Mouse (Mus musculus) embryonic facial prominence, embryonic 13.5 days (tissue): ENCODE data around the gene Dnajc10. TPM values are rescaled to one million over a fixed set of nuclear protein-coding genes. Genes with fewer than 3 reads are reported as not detected.

Source experiments
- ATAC-seq: fragments of 200-750 bp; cut with Nextera tagmentation; 2 replicates; pipeline ENCODE4 v1.8.0; 2017; ENCODE audit warnings: low read depth; ENCODE audit not compliant: insufficient number of reproducible peaks, insufficient read depth, low FRiP score, low TSS enrichment
- H3K27ac ChIP-seq: fragments of 300-500 bp; sonication (generic); 2 replicates; pipeline ENCODE4 v1.5.1; 2015; ENCODE audit warnings: moderate library complexity, mild to moderate bottlenecking, inconsistent platforms
- H3K27me3 ChIP-seq: fragments of 300-500 bp; sonication (generic); 2 replicates; pipeline ENCODE4 v1.6.1; 2015; ENCODE audit warnings: mild to moderate bottlenecking, inconsistent platforms
- H3K36me3 ChIP-seq: fragments of 300-500 bp; sonication (generic); 2 replicates; pipeline ENCODE4 v1.6.1; 2015; ENCODE audit warnings: mild to moderate bottlenecking, inconsistent platforms
- H3K4me1 ChIP-seq: fragments of 300-500 bp; sonication (generic); 2 replicates; pipeline ENCODE4 v1.6.1; 2015; ENCODE audit warnings: inconsistent platforms
- H3K4me2 ChIP-seq: fragments of 300-500 bp; sonication (generic); 2 replicates; pipeline ENCODE4 v1.6.1; 2015; ENCODE audit warnings: moderate library complexity, mild to moderate bottlenecking, inconsistent platforms
- H3K4me3 ChIP-seq: fragments of 300-500 bp; sonication (generic); 2 replicates; pipeline ENCODE4 v1.5.1; 2015; ENCODE audit warnings: mild to moderate bottlenecking, inconsistent platforms
- H3K9ac ChIP-seq: fragments of 300-500 bp; sonication (generic); 2 replicates; pipeline ENCODE4 v1.6.1; 2015; ENCODE audit warnings: mild to moderate bottlenecking, inconsistent platforms
- H3K9me3 ChIP-seq: fragments of 300-500 bp; sonication (generic); 2 replicates; pipeline ENCODE4 v1.6.1; 2016; ENCODE audit warnings: inconsistent platforms
- WGBS: fragments of 180-500 bp; shearing (Covaris S2); methylation state at CpG from one replicate; pipeline ENCODE4 v1.1.7; 2015; ENCODE audit warnings: mixed read lengths; 5-methylcytosine and 5-hydroxymethylcytosine counted together
- polyA plus RNA-seq: library from polyadenylated mRNA; unstranded; fragments of >200 nt; fragmentation: Nextera tagmentation; extraction: Ambion mirVana; gene quantifications from 2 replicates; pipeline ENCODE4 v1.2.1, GENCODE M21; 2015

Dnajc10 gene
- 83.1 and 86.6 TPM in 2 replicates for polyA plus RNA-seq

GRCm38 (mm10) chr2:80315242-80316161 lies at the start of gene Dnajc10:
Gene Dnajc10, plus strand, starts transcription at chr2:80315466.
- Histone ChIP-seq H3K27me3 (no peaks in the 10 kb centered on the region), H3K27ac (peak within 1 kb of the TSS; percentile 94), H3K9ac (peak within 1 kb of the TSS; percentile 96), H3K36me3 (peaks cover 13% of the 10 kb centered on the region), H3K4me2 (peak within 1 kb of the TSS; percentile 71), H3K4me1 (peaks cover 10% of the 10 kb centered on the region), H3K4me3 (peak within 1 kb of the TSS; percentile 86), H3K9me3 (no peaks in the 10 kb centered on the region)
- ATAC-seq, result peak; percentile 89
- under 1% methylated on average over 69 of the region's 72 CpGs for WGBS

- H3K4me1 ChIP-seq, result no peaks in the 10 kb centered on the region
- no peak overlapping the region for H3K4me3 ChIP-seq
- H3K27ac ChIP-seq, result no peak overlapping the region
- peak overlapping the region; percentile 42 for H3K4me2 ChIP-seq
- H3K9ac ChIP-seq, result no peak overlapping the region
- H3K27me3 ChIP-seq, result no peaks in the 10 kb centered on the region
- no peaks in the 10 kb centered on the region for H3K36me3 ChIP-seq
- 17% methylated on average over 11 of the region's 11 CpGs for WGBS
- no peak for ATAC-seq
- no peaks in the 10 kb centered on the region for H3K9me3 ChIP-seq
These were observed 48.4 kb upstream of the Dnajc10 start for GRCm38 (mm10) chr2:80266894-80267293.

- Histone ChIP-seq H3K4me1 (no peaks in the 10 kb centered on the region), H3K4me3 (no peak overlapping the region), H3K4me2 (no peak overlapping the region), H3K9me3 (no peaks in the 10 kb centered on the region), H3K9ac (no peak overlapping the region), H3K27me3 (no peaks in the 10 kb centered on the region), H3K27ac (no peak overlapping the region), H3K36me3 (no peaks in the 10 kb centered on the region)
- ATAC-seq, result no peak
- 54% methylated on average over 4 of the region's 4 CpGs for WGBS
These were observed 47.2 kb upstream of the Dnajc10 start for GRCm38 (mm10) chr2:80268053-80268452.

GRCm38 (mm10) chr2:80271431-80271830 lies 43.8 kb upstream of the Dnajc10 start:
- Histone ChIP-seq H3K27ac (no peak overlapping the region), H3K4me2 (no peak overlapping the region), H3K4me3 (no peak overlapping the region), H3K4me1 (no peaks in the 10 kb centered on the region), H3K36me3 (no peaks in the 10 kb centered on the region), H3K9me3 (no peaks in the 10 kb centered on the region), H3K27me3 (no peaks in the 10 kb centered on the region), H3K9ac (no peak overlapping the region)
- ATAC-seq, result no peak
- 82% methylated on average over 1 of the region's 1 CpGs for WGBS

- H3K9ac ChIP-seq, result no peak overlapping the region
- no peak for ATAC-seq
- H3K36me3 ChIP-seq, result no peaks in the 10 kb centered on the region
- H3K9me3 ChIP-seq, result no peaks in the 10 kb centered on the region
- H3K27me3 ChIP-seq, result no peaks in the 10 kb centered on the region
- H3K4me3 ChIP-seq, result no peak overlapping the region
- no peak overlapping the region for H3K27ac ChIP-seq
- no peaks in the 10 kb centered on the region for H3K4me1 ChIP-seq
- H3K4me2 ChIP-seq, result no peak overlapping the region
- 86% methylated on average over 3 of the region's 3 CpGs for WGBS
These were observed 42.2 kb upstream of the Dnajc10 start for GRCm38 (mm10) chr2:80273038-80273437.

GRCm38 (mm10) chr2:80273763-80274162 lies 41.5 kb upstream of the Dnajc10 start:
- WGBS, result 71% methylated on average over 4 of the region's 4 CpGs
- H3K4me2 ChIP-seq, result no peak overlapping the region
- no peak overlapping the region for H3K4me3 ChIP-seq
- H3K9me3 ChIP-seq, result no peaks in the 10 kb centered on the region
- H3K4me1 ChIP-seq, result no peaks in the 10 kb centered on the region
- no peaks in the 10 kb centered on the region for H3K27me3 ChIP-seq
- no peaks in the 10 kb centered on the region for H3K36me3 ChIP-seq
- ATAC-seq, result no peak
- no peak overlapping the region for H3K9ac ChIP-seq
- H3K27ac ChIP-seq, result no peak overlapping the region

GRCm38 (mm10) chr2:80275136-80275535 lies 40.1 kb upstream of the Dnajc10 start:
- no peaks in the 10 kb centered on the region for H3K9me3 ChIP-seq
- WGBS, result 47% methylated on average over 2 of the region's 2 CpGs
- ATAC-seq, result no peak
- H3K4me1 ChIP-seq, result no peaks in the 10 kb centered on the region
- no peak overlapping the region for H3K4me2 ChIP-seq
- H3K27me3 ChIP-seq, result no peaks in the 10 kb centered on the region
- H3K4me3 ChIP-seq, result no peak overlapping the region
- no peak overlapping the region for H3K27ac ChIP-seq
- no peaks in the 10 kb centered on the region for H3K36me3 ChIP-seq
- H3K9ac ChIP-seq, result no peak overlapping the region

- no peak for ATAC-seq
- H3K9me3 ChIP-seq, result no peaks in the 10 kb centered on the region
- no peak overlapping the region for H3K27ac ChIP-seq
- H3K27me3 ChIP-seq, result no peaks in the 10 kb centered on the region
- H3K4me1 ChIP-seq, result no peaks in the 10 kb centered on the region
- WGBS, result 64% methylated on average over 2 of the region's 2 CpGs
- H3K9ac ChIP-seq, result no peak overlapping the region
- H3K4me2 ChIP-seq, result no peak overlapping the region
- no peak overlapping the region for H3K4me3 ChIP-seq
- no peaks in the 10 kb centered on the region for H3K36me3 ChIP-seq
These were observed 33.1 kb upstream of the Dnajc10 start for GRCm38 (mm10) chr2:80282214-80282613.

- no peak overlapping the region for H3K4me3 ChIP-seq
- 76% methylated on average over 4 of the region's 4 CpGs for WGBS
- no peaks in the 10 kb centered on the region for H3K9me3 ChIP-seq
- no peak overlapping the region for H3K4me2 ChIP-seq
- no peaks in the 10 kb centered on the region for H3K4me1 ChIP-seq
- no peak overlapping the region for H3K27ac ChIP-seq
- H3K27me3 ChIP-seq, result no peaks in the 10 kb centered on the region
- H3K36me3 ChIP-seq, result no peaks in the 10 kb centered on the region
- H3K9ac ChIP-seq, result no peak overlapping the region
- ATAC-seq, result no peak
These were observed 28.9 kb upstream of the Dnajc10 start for GRCm38 (mm10) chr2:80286397-80286796.

GRCm38 (mm10) chr2:80292172-80292571 lies 23.1 kb upstream of the Dnajc10 start, which contains the start of gene Prdx6b:
Gene Prdx6b, plus strand, starts transcription at chr2:80292472.
- H3K9ac ChIP-seq, result no peak within 1 kb of the TSS
- H3K36me3 ChIP-seq, result no peaks in the 10 kb centered on the region
- no peak within 1 kb of the TSS for H3K4me3 ChIP-seq
- no peak within 1 kb of the TSS for H3K27ac ChIP-seq
- no peak for ATAC-seq
- H3K9me3 ChIP-seq, result no peaks in the 10 kb centered on the region
- H3K27me3 ChIP-seq, result no peaks in the 10 kb centered on the region
- no peak within 1 kb of the TSS for H3K4me2 ChIP-seq
- H3K4me1 ChIP-seq, result no peaks in the 10 kb centered on the region
- 81% methylated on average over 8 of the region's 8 CpGs for WGBS

- Histone ChIP-seq H3K9me3 (no peaks in the 10 kb centered on the region), H3K9ac (no peak overlapping the region), H3K36me3 (no peaks in the 10 kb centered on the region), H3K27me3 (no peaks in the 10 kb centered on the region), H3K4me3 (no peak overlapping the region), H3K4me1 (no peaks in the 10 kb centered on the region), H3K27ac (no peak overlapping the region), H3K4me2 (no peak overlapping the region)
- ATAC-seq, result no peak
- 65% methylated on average over 3 of the region's 3 CpGs for WGBS
These were observed 16.9 kb upstream of the Dnajc10 start for GRCm38 (mm10) chr2:80298334-80298733.

- H3K9ac ChIP-seq, result no peak overlapping the region
- no peak for ATAC-seq
- no peak overlapping the region for H3K4me2 ChIP-seq
- no peaks in the 10 kb centered on the region for H3K9me3 ChIP-seq
- H3K36me3 ChIP-seq, result no peaks in the 10 kb centered on the region
- H3K4me1 ChIP-seq, result no peaks in the 10 kb centered on the region
- H3K4me3 ChIP-seq, result no peak overlapping the region
- no peaks in the 10 kb centered on the region for H3K27me3 ChIP-seq
- no peak overlapping the region for H3K27ac ChIP-seq
- 85% methylated on average over 4 of the region's 4 CpGs for WGBS
These were observed 14.5 kb upstream of the Dnajc10 start for GRCm38 (mm10) chr2:80300806-80301205.
